Mouse (Mus musculus) kidney, embryonic 14.5 days (tissue): ENCODE data around the gene Abraxas2. TPM values are rescaled to one million over a fixed set of nuclear protein-coding genes. Genes with fewer than 3 reads are reported as not detected.

Experiments
- ATAC-seq: fragments of 200-750 bp; cut with Nextera tagmentation; 2 replicates; pipeline ENCODE4 v1.8.0; 2017; ENCODE audit warnings: moderate number of reproducible peaks, mild to moderate bottlenecking, moderate TSS enrichment, moderate library complexity; ENCODE audit not compliant: low FRiP score, low TSS enrichment
- H3K27ac ChIP-seq: fragments of 300-500 bp; sonication (generic); 2 replicates; pipeline ENCODE4 v1.5.1; 2014; ENCODE audit warnings: low read depth, mild to moderate bottlenecking, low read length, moderate library complexity, mixed read lengths
- H3K27me3 ChIP-seq: fragments of 300-500 bp; sonication (generic); 2 replicates; pipeline ENCODE4 v1.6.1; 2014; ENCODE audit warnings: mild to moderate bottlenecking, low read length; ENCODE audit not compliant: control insufficient read depth, insufficient read depth
- H3K36me3 ChIP-seq: fragments of 300-500 bp; sonication (generic); 2 replicates; pipeline ENCODE4 v1.6.1; 2014; ENCODE audit warnings: low read length, mixed read lengths; ENCODE audit not compliant: control insufficient read depth, insufficient read depth
- H3K4me1 ChIP-seq: fragments of 300-500 bp; sonication (generic); 2 replicates; pipeline ENCODE4 v1.6.1; 2014; ENCODE audit warnings: low read length, mixed read lengths; ENCODE audit not compliant: control insufficient read depth, insufficient read depth
- H3K4me2 ChIP-seq: fragments of 300-500 bp; sonication (generic); replicated peaks from 2 replicates; pipeline ENCODE4 v1.6.1; 2014; ENCODE audit warnings: low read depth, mild to moderate bottlenecking, low read length
- H3K4me3 ChIP-seq: fragments of 300-500 bp; sonication (generic); 2 replicates; pipeline ENCODE4 v1.5.1; 2014; ENCODE audit warnings: mild to moderate bottlenecking, low read length
- H3K9ac ChIP-seq: fragments of 300-500 bp; sonication (generic); 2 replicates; pipeline ENCODE4 v1.6.1; 2014; ENCODE audit warnings: low read depth, mild to moderate bottlenecking, low read length, moderate library complexity
- H3K9me3 ChIP-seq: fragments of 300-500 bp; sonication (generic); 2 replicates; pipeline ENCODE4 v1.6.1; 2016; ENCODE audit warnings: low read length; ENCODE audit not compliant: control insufficient read depth
- WGBS: fragments of 180-500 bp; shearing (Covaris S2); extraction: QIAGEN DNeasy Blood & Tissue Kit; methylation state at CpG from one replicate; pipeline ENCODE4 v1.1.7; 2014; 5-methylcytosine and 5-hydroxymethylcytosine counted together
- polyA plus RNA-seq: library from polyadenylated mRNA; unstranded; fragments of >200 nt; fragmentation: Nextera tagmentation; extraction: Ambion mirVana; gene quantifications from 2 replicates; pipeline ENCODE4 v1.2.1, GENCODE M21; 2014

Gene Abraxas2
- polyA plus RNA-seq, 1 experiment from 2014 or later, result 50.0 TPM

GRCm38 (mm10) chr7:132891561-132892310, 32.7 kb downstream of the Abraxas2 start:
- Histone ChIP-seq H3K36me3 (no peaks in the 10 kb centered on the region), H3K27ac (no peak overlapping the region), H3K4me3 (no peak overlapping the region), H3K4me2 (no peak overlapping the region), H3K9me3 (no peaks in the 10 kb centered on the region), H3K9ac (no peak overlapping the region), H3K4me1 (no peaks in the 10 kb centered on the region), H3K27me3 (no peaks in the 10 kb centered on the region)
- no peak for ATAC-seq
- WGBS, result 84% methylated on average over 5 of the region's 5 CpGs

GRCm38 (mm10) chr7:132892311-132892661, 33.3 kb downstream of the Abraxas2 start:
- ATAC-seq, result no peak
- Histone ChIP-seq H3K27me3 (no peaks in the 10 kb centered on the region), H3K4me1 (no peaks in the 10 kb centered on the region), H3K4me3 (no peak overlapping the region), H3K9ac (no peak overlapping the region), H3K4me2 (no peak overlapping the region), H3K9me3 (no peaks in the 10 kb centered on the region), H3K36me3 (no peaks in the 10 kb centered on the region), H3K27ac (no peak overlapping the region)
- 53% methylated on average over 4 of the region's 4 CpGs for WGBS

GRCm38 (mm10) chr7:132892806-132893205, 33.8 kb downstream of the Abraxas2 start:
- H3K9ac ChIP-seq, result no peak overlapping the region
- no peaks in the 10 kb centered on the region for H3K4me1 ChIP-seq
- WGBS, result 60% methylated on average over 7 of the region's 7 CpGs
- no peak overlapping the region for H3K27ac ChIP-seq
- no peak overlapping the region for H3K4me3 ChIP-seq
- H3K4me2 ChIP-seq, result no peak overlapping the region
- H3K27me3 ChIP-seq, result no peaks in the 10 kb centered on the region
- H3K36me3 ChIP-seq, result no peaks in the 10 kb centered on the region
- ATAC-seq, result no peak
- no peaks in the 10 kb centered on the region for H3K9me3 ChIP-seq

GRCm38 (mm10) chr7:132893336-132893735, 34.3 kb downstream of the Abraxas2 start:
- Histone ChIP-seq H3K27me3 (no peaks in the 10 kb centered on the region), H3K36me3 (no peaks in the 10 kb centered on the region), H3K9ac (no peak overlapping the region), H3K4me1 (no peaks in the 10 kb centered on the region), H3K27ac (no peak overlapping the region), H3K4me2 (no peak overlapping the region), H3K4me3 (no peak overlapping the region), H3K9me3 (no peaks in the 10 kb centered on the region)
- no peak for ATAC-seq
- 91% methylated on average over 1 of the region's 1 CpGs for WGBS

- Histone ChIP-seq H3K27me3 (no peaks in the 10 kb centered on the region), H3K4me3 (no peak overlapping the region), H3K4me1 (no peaks in the 10 kb centered on the region), H3K27ac (no peak overlapping the region), H3K4me2 (no peak overlapping the region), H3K9ac (no peak overlapping the region), H3K36me3 (no peaks in the 10 kb centered on the region), H3K9me3 (no peaks in the 10 kb centered on the region)
- 72% methylated on average over 7 of the region's 7 CpGs for WGBS
- ATAC-seq, result no peak
Measured at GRCm38 (mm10) chr7:132894841-132895555, 36.0 kb downstream of the Abraxas2 start.

- 89% methylated on average over 9 of the region's 9 CpGs for WGBS
- no peaks in the 10 kb centered on the region for H3K9me3 ChIP-seq
- H3K9ac ChIP-seq, result no peak overlapping the region
- no peaks in the 10 kb centered on the region for H3K4me1 ChIP-seq
- H3K4me3 ChIP-seq, result no peak overlapping the region
- no peak for ATAC-seq
- H3K4me2 ChIP-seq, result no peak overlapping the region
- H3K27ac ChIP-seq, result no peak overlapping the region
- H3K27me3 ChIP-seq, result no peaks in the 10 kb centered on the region
- H3K36me3 ChIP-seq, result no peaks in the 10 kb centered on the region
Measured at GRCm38 (mm10) chr7:132896206-132896815, 37.3 kb downstream of the Abraxas2 start.

- no peak overlapping the region for H3K4me3 ChIP-seq
- no peak overlapping the region for H3K27ac ChIP-seq
- ATAC-seq, result no peak
- no peaks in the 10 kb centered on the region for H3K9me3 ChIP-seq
- no peaks in the 10 kb centered on the region for H3K27me3 ChIP-seq
- H3K4me1 ChIP-seq, result no peaks in the 10 kb centered on the region
- H3K4me2 ChIP-seq, result no peak overlapping the region
- H3K36me3 ChIP-seq, result no peaks in the 10 kb centered on the region
- 83% methylated on average over 10 of the region's 10 CpGs for WGBS
- H3K9ac ChIP-seq, result no peak overlapping the region
Measured at GRCm38 (mm10) chr7:132897258-132897657, 38.2 kb downstream of the Abraxas2 start.

- no peak for ATAC-seq
- no peaks in the 10 kb centered on the region for H3K27me3 ChIP-seq
Measured at GRCm38 (mm10) chr7:132898234-132898633, 39.2 kb downstream of the Abraxas2 start.

More at GRCm38 (mm10) chr7:132898234-132898633, 39.2 kb downstream of the Abraxas2 start:
- H3K4me1 ChIP-seq, result no peaks in the 10 kb centered on the region
- no peaks in the 10 kb centered on the region for H3K9me3 ChIP-seq
- no peak overlapping the region for H3K4me2 ChIP-seq
- H3K27ac ChIP-seq, result no peak overlapping the region
- 91% methylated on average over 2 of the region's 2 CpGs for WGBS
- H3K4me3 ChIP-seq, result no peak overlapping the region
- H3K9ac ChIP-seq, result no peak overlapping the region
- no peaks in the 10 kb centered on the region for H3K36me3 ChIP-seq
